Comparison of ENCODE assay signal across 7 mouse cellular contexts in genomic region chr6:47594141-47594835, GRCm38 (mm10). TPM values are rescaled to one million over a fixed set of nuclear protein-coding genes. Genes with fewer than 3 reads are reported as not detected.
DNase-seq lines count a peak whose midpoint lies in the region; ATAC-seq and TF ChIP-seq lines count a peak whose summit lies in the region.

No protein-coding gene starts in this region.

- peaks cover 5% of the 10 kb centered on the region; the same call in 1 of the 2 replicates for H3K4me1 ChIP-seq in embryonic facial prominence, embryonic 12.5 days
- peaks cover 25% of the 10 kb centered on the region for H3K4me1 ChIP-seq in limb, embryonic 13.5 days
- H3K4me1 ChIP-seq in midbrain, embryonic 15.5 days: peaks cover 23% of the 10 kb centered on the region
- no peaks in the 10 kb centered on the region for H3K4me1 ChIP-seq in spleen, adult 2 months (ENCODE audit: control insufficient read depth, insufficient read depth, insufficient read length)

- peak overlapping the region; percentile 80 for H3K4me3 ChIP-seq in embryonic facial prominence, embryonic 12.5 days
- peak overlapping the region; percentile 89 for H3K4me3 ChIP-seq in limb, embryonic 13.5 days
- peak overlapping the region; percentile 93 for H3K4me3 ChIP-seq in midbrain, embryonic 15.5 days
- peak overlapping the region; percentile 88 for H3K4me3 ChIP-seq in spleen, adult 2 months (ENCODE audit: extremely low read depth, insufficient read depth, insufficient read length)

- no peak for TF ChIP-seq POLR2A in spleen, adult 2 months (IDR thresholded peaks at IDR 0.05; ENCODE audit: low read depth, low read length)

- TF ChIP-seq CTCF in spleen, adult 2 months (IDR thresholded peaks at IDR 0.05; ENCODE audit: extremely low read depth, insufficient read depth, insufficient read length, insufficient replicate concordance): no peak

- ATAC-seq in embryonic facial prominence, embryonic 12.5 days (ENCODE audit: insufficient number of reproducible peaks, insufficient read depth, low FRiP score, low TSS enrichment): peak; percentile 67
- peak; percentile 68 for ATAC-seq in limb, embryonic 13.5 days (ENCODE audit: low FRiP score, low read depth)
- peak; percentile 81 for ATAC-seq in midbrain, embryonic 15.5 days (replicated peaks)

- H3K9me3 ChIP-seq in embryonic facial prominence, embryonic 12.5 days: no peaks in the 10 kb centered on the region
- no peaks in the 10 kb centered on the region for H3K9me3 ChIP-seq in limb, embryonic 13.5 days
- no peaks in the 10 kb centered on the region for H3K9me3 ChIP-seq in midbrain, embryonic 15.5 days

- no peaks in the 10 kb centered on the region for H3K27me3 ChIP-seq in embryonic facial prominence, embryonic 12.5 days
- H3K27me3 ChIP-seq in limb, embryonic 13.5 days: no peaks in the 10 kb centered on the region
- H3K27me3 ChIP-seq in midbrain, embryonic 15.5 days (replicated peaks): no peaks in the 10 kb centered on the region
- H3K27me3 ChIP-seq in spleen, adult 2 months (ENCODE audit: control insufficient read depth, insufficient read depth, low read length): no peaks in the 10 kb centered on the region

- H3K4me2 ChIP-seq in embryonic facial prominence, embryonic 12.5 days (replicated peaks): peak overlapping the region; percentile 72
- H3K4me2 ChIP-seq in limb, embryonic 13.5 days (replicated peaks): peak overlapping the region; percentile 82
- H3K4me2 ChIP-seq in midbrain, embryonic 15.5 days: peak overlapping the region; percentile 59

- under 1% methylated on average over 60 of the region's 74 CpGs for WGBS in embryonic facial prominence, embryonic 12.5 days
- under 1% methylated on average over 64 of the region's 74 CpGs for WGBS in limb, embryonic 13.5 days
- WGBS in midbrain, embryonic 15.5 days: under 1% methylated on average over 74 of the region's 74 CpGs
- WGBS in spleen, adult 2 months: 1% methylated on average over 74 of the region's 74 CpGs

- peak; percentile 66 for DNase-seq in adrenal gland, postnatal 25 days
- peak; percentile 68 to 82 for DNase-seq in heart, adult 18-20 months
- peak; percentile 39 to 53 for DNase-seq in kidney, adult 8-10 months
- DNase-seq in spleen, adult 2 months (ENCODE audit: low read depth in 1 of 2, low spot score in 2 of 2): peak; percentile 45 to 63

- peak overlapping the region; percentile 96 for H3K9ac ChIP-seq in embryonic facial prominence, embryonic 12.5 days
- peak overlapping the region; percentile 99 for H3K9ac ChIP-seq in limb, embryonic 13.5 days
- peak overlapping the region; percentile 94 for H3K9ac ChIP-seq in midbrain, embryonic 15.5 days

- peak overlapping the region; percentile 99 for H3K27ac ChIP-seq in embryonic facial prominence, embryonic 12.5 days
- peak overlapping the region; percentile 99 for H3K27ac ChIP-seq in limb, embryonic 13.5 days
- peak overlapping the region; percentile 94 for H3K27ac ChIP-seq in midbrain, embryonic 15.5 days
- H3K27ac ChIP-seq in spleen, adult 2 months (ENCODE audit: insufficient read depth, low read length): peak overlapping the region; percentile 82

- H3K36me3 ChIP-seq in embryonic facial prominence, embryonic 12.5 days: no peaks in the 10 kb centered on the region
- no peaks in the 10 kb centered on the region for H3K36me3 ChIP-seq in limb, embryonic 13.5 days
- H3K36me3 ChIP-seq in midbrain, embryonic 15.5 days (replicated peaks): no peaks in the 10 kb centered on the region
- H3K36me3 ChIP-seq in spleen, adult 2 months (ENCODE audit: control insufficient read depth, insufficient read depth, low read length): no peaks in the 10 kb centered on the region

RNA-seq across cellular contexts. Expression of gene Ezh2, which starts 0.9 kb away (rescaled TPM):
- total RNA-seq in adrenal gland, postnatal 25 days (2021): 27.0 and 29.9 TPM in 2 replicates
- 159 and 162 TPM in 2 replicates for polyA plus RNA-seq in embryonic facial prominence, embryonic 12.5 days (2016; fragmentation: Nextera tagmentation; extraction: Ambion mirVana)
- total RNA-seq in heart, adult 18-20 months (2021): 1 to 10 TPM; 8.7 to 9.5 TPM
- polyA plus RNA-seq in limb, embryonic 13.5 days (2015; fragmentation: Nextera tagmentation; extraction: Ambion mirVana): 141 and 142 TPM in 2 replicates
- 69.0 and 78.7 TPM in 2 replicates for polyA plus RNA-seq in midbrain, embryonic 15.5 days (2015; fragmentation: Nextera tagmentation; extraction: Ambion mirVana)
- 6.6 and 6.8 TPM in 2 replicates for polyA plus RNA-seq in spleen, adult 2 months (2012; rRNA removed)

Comparison
In these comparisons a context has a peak if more than half of its experiments do, and no peak if none do; other contexts are left out.
1. Peak in every context shown above with its lines: DNase-seq, ATAC-seq, H3K4me3 ChIP-seq and H3K27ac ChIP-seq.